Mouse (Mus musculus) frontal cortex, postnatal 14 days (tissue): Measurements from ENCODE around the gene Gm4871.
"Not testable (repeated sequence)": the region's sequence is repeated elsewhere in the genome, so short reads cannot be mapped to it uniquely, and the experiment has no call there.

Experiments
- DNase-seq, 2 experiments: peaks; one replicate each; pipeline ENCODE4 v3.0.0; 2022; ENCODE audit warnings: low spot score in 2 of 2

Gene Gm4871

DNA sequence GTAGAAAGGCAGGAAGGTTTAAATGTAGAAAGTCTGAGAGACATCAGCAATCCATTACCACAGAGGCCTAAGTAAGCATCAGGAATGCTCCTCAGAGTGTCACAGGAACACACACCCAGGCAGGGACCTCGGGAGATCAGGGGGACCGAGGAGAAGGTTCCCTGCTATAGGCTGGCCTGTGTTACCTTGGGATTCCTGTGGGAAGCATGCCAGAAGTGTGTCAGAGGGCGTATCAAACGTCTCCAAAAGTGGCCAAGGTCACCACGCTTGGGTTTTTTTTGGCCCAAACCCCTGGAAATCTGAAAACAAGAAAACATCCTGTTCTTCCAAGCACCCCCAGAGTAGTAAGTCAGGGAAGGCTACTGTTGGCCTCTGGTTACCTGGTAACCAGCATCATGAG is at the start of gene Gm4871:
Gm4871 (minus strand) TSS at position 364 of the 400 bp plus-strand sequence.
- not testable (repeated sequence) for DNase-seq

DNA sequence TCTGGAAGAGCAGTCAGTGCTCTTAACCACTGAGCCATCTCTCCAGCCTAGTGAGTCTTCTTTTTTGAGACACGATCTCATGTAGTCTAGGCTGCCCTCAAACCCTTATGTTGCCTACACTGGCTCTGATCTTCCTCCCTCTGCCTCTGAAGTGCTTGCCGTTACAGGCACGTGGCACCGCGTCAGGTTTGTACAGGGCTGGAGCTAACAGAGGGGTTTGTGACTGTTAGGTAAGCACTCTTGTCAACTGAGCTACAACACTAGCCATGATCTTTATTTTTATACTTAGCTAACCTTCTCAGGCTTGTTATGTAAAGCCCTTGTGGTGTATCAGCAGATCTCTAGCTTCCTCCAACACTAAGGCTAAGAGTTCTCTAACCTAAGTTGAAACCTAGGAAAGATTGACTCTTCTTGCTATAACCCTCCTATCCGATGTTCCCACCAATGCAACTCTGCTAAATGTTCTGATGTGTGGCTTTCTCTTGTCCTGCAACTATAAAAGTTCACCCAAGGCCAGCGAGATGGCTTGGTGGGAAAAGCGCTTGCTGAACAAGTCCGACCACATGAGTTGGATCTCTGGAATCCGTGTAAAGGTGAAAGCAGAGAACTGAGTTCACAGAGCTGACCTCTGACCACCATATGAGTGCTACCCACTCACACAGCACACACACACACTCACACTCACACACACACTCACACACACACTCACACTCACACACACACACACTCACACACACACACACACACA is 49.5 kb upstream of the Gm4871 start:
- DNase-seq: no peak

DNA sequence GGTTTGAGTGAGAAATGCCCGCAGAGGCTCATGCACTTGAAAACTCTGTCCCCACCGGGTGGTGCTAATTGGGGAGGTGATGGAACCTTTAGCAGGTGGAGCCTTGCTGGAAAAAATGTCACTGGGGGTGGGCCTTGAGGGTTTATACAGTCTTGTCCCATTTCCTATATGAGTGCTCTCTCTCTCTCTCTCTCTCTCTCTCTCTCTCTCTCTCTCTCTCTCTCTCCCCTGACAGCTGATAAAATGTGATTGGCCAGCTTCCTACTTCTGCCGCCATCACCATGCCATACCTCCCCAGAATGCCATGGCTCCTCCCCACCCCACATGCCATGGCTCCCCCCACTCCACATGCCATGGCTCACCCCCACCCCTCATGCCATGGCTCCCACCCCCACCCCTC is 42.5 kb upstream of the Gm4871 start:
- DNase-seq: no peak

DNA sequence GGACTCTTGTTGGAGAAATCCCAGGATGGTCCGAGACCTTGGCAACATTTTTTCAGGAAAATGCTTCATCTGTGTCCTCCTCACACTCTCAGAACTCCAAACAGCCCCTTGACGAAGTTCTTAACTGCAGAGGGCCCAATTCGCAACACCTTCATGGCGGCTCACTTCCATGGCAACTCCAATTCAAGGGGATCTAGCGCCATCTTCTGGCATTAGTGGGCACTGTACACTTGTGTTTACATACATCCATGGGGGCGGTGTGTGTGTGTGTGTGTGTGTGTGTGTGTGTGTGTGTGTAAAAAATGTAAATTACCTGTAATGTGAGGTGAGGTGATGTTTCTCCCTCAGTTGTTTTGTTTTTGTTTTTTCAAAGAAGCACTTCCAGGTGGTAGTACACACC is 38.8 kb upstream of the Gm4871 start:
- no peak for DNase-seq

DNA sequence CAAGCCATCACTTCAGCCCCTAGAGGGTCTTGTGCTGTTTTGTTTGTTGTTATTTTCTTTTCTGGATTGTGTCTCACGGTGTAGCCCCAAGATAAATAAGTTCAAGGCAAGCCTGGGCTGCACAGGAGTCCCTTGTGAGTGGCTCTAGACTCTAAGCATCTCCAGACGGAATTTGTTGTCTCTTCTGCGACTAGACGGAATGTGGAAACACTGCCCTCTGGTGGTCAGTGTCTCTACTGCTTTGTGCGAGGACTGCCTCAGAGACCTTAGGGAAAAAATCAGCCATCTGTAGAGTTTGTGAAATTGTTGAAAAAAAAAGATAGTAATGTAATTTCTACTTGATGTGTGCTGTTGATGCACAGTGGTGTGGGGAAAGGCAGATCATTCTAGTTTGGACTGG is 37.2 kb upstream of the Gm4871 start:
- DNase-seq: peak; percentile 44 to 77

DNA sequence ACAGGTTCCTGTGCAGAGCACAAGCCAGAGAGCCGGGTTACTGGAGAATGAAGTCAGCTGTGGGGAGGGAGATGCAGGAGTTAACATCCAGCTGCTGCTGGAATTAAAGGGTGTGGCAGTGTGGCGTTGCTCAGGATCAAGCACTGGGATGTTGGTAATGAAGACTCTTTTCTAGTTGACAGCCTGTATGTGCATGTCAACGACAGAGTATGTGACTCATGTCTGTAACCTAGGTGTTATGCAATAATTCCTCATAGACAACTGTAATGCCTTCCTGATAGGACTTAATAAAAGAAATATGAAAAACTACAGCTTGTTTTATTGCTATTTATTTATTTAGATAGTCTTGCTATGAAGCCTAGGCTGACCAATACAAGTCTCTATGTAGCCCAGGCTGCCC is 36.3 kb upstream of the Gm4871 start:
- no peak for DNase-seq

DNA sequence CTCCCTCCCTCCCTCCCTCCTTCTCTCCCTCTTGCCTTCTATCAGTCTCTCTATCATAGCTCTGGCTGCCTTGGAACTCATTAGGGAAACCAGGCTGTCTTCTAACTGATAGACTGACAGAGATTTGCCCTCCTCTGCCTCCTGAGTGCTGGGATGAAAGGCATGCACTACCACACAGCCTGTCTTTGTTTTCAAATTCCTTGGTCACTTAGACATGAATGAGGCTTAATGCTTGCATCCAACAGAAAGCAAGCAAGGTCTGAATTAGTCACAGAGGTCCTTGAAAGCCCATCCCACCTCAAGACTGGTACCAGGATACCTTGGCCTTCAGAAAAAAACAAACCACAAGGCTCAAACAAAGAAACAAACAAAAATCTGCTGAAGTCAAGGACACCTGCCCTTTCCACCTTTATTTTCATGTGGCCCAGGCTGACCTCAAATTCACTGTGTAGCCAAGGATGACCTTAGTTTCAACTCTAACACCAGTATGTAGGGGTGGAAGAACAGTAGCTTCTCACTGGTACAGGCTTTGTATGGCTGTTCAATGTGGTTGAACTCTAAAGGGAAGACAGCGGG is 32.3 kb upstream of the Gm4871 start:
- no peak for DNase-seq

DNA sequence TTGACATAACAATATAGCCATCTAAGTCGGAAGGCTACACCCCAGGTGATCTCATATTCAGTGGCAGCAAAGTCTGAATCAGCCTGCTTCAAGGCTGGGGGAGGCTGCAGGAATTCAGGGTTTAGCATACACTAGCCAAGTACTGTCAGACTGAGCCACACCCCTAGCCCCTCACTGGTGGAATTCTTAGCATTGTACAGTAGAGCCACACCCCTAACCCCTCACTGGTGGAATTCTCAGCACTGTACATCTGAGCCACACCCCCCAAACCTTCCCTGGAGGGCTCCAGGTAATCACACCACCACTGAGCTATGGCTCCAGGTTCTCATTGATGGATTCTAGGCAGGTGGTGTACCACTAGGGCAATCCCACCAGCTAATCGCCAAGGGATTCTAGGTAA is 27.0 kb upstream of the Gm4871 start:
- no peak for DNase-seq

DNA sequence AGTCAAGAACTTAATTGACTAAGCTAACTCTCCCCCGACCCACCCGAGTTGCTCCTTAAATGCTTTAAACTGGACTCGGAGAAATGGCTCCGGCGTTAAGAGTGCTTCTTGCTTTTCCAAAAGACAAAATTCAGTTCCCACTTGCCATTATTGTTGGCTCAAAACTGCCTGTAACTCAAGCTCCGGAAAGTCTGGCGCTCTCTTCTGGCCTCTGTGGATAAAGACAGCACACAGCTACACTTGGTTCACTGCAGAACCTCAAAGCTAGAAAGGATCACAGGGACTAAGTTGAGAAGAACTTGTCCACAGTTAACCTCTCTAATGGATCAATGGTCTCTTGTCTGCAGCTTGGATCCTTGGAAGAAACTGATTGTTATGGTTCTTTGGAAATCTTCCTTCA is 26.2 kb upstream of the Gm4871 start:
- no peak for DNase-seq

DNA sequence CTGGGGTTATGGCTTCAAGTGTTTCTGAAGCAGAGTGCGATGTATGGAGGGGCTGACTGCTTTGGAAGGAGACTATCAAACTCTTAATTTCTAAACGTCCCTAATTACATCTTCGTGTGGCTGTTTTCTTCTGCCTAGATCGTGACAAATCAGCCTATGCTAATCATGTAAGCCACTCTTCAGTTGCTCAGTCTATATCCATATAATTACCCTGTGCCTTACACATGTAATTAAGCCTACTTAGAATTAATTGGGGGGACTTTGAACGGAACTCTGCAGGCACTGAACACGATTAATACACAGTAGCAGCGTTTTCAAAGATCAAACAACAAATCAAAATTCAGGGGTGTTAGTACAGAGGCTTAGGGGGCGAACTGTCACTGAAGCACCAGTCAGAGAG is 25.4 kb upstream of the Gm4871 start:
- no peak for DNase-seq

DNA sequence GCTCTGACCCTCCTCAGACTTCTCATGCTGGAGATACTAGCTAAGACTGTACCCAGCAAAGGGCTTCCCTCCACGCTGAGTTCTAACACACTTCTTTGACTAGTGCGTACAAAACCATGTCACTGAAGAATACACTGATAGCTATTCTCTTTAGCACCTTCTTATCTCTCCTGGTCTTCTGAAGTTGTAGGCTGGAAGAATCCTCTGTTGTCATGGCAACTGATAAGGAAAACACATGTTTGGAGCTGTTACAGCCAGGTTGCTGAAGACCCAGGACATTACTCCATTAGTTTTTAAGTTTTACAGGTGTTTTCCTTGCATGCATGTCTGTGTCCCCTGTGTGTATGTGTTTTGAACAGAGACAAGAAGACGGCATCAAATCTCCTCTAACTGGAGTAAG is 21.6 kb upstream of the Gm4871 start:
- not testable (repeated sequence) for DNase-seq

DNA sequence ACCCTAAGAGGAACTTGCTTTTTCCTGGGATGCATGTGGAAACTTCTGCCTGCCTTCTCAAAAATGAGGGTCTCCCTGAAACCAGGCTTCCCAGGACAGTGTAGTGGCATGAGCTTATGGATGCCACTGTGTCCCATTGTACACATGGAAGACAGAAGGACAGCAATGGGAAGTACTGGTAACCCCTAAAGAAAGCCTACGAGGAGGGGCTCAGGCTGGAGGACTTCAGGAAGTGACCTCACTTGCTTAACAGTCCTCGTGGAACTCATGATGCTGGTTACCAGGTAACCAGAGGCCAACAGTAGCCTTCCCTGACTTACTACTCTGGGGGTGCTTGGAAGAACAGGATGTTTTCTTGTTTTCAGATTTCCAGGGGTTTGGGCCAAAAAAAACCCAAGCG is 10.1 kb upstream of the Gm4871 start, which contains the start of gene 1700018F24Rik:
1700018F24Rik (plus strand) TSS at position 301 of the 400 bp plus-strand sequence.
- not testable (repeated sequence) for DNase-seq

DNA sequence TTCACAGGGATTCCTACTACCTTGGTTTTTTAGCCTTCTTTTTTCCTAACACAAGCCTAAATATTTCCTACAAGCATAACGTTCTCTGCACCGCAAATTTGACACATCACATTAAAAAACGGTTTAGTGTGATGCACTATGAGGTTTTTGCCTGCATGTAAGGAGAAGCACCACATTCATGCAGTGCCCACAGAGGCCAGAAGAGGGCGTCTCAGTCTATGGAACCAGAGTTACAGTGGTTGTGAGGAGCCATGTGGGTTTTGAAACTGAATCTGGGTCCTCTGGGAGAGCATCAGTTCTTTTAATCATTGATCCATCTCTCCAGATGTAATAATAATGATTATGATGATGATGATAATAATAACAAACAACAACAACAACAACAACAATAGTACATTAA is 9.1 kb upstream of the Gm4871 start:
- DNase-seq: no peak

DNA sequence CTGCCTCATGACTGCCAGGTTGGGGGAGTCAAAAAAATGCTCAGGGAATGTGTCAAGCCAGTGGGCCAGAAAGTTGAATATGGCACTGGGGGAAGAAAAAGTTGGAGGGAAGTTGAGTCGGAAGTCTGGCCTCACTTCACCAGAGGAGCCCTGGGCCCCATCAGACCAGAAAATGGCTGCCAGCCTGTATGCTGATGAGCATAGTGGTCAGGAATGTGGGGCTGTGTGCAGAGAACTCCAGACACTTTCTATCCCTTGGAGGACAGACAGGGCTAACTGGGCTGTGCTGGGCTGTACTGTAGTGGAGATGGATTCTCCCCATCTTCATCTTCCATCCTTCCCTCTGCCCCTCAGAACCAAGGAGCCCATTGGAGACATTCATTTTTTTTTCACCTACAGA is 2.1 kb downstream of the Gm4871 start:
- DNase-seq: not testable (repeated sequence)

DNA sequence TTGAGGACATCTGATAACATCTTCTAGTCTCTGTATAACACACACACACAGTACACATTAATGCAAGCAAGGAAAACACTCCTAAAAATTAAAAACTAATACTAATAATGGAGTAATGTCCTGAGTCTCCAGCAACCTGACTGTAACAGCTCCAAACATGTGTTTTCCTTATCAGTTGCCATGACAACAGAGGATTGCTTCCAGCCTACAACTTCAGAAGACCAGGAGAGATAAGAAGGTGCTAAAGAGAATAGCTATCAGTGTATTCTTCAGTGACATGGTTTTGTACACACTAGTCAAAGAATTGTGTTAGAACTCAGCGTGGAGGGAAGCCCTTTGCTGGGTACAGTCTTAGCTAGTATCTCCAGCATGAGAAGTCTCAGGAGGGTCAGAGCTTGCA is 11.8 kb downstream of the Gm4871 start:
- not testable (repeated sequence) for DNase-seq

DNA sequence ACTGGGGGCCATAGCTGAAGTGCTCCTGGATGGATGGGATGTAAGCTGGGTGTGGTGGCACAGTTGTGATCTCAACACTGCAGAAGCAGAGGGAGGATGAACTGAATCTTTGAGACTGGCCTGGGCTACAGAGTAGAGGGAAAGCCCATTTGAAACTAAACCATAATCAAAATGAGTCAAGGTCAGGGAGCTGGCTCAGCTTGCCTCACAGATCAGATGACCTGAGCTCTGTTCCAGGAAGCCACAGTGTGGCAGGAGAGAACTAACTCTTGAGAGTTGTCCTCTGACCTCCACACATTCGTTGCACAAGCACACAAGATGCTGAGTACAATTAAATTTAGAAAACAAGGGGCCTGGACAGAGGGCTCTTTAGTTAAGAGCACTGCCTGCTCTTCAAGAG is 12.3 kb downstream of the Gm4871 start:
- not testable (repeated sequence) for DNase-seq

DNA sequence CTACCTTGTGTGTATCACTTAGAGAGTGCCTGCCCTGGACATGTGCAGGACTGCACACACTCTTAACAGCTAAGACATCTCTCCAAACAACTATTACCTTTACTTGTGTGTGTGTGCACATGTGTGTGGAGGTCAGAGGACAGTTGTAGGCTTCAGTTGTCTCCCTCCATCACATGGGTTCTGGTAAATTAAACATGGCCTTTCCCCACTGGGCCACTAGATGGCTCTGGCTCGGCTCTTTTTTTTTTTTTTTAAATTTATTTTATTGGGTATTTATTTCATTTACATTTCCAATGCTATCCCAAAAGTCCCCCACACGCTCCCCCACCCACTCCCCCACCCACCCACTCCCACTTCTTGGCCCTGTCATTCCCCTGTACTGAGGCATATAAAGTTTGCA is 15.8 kb downstream of the Gm4871 start:
- not testable (repeated sequence) for DNase-seq

DNA sequence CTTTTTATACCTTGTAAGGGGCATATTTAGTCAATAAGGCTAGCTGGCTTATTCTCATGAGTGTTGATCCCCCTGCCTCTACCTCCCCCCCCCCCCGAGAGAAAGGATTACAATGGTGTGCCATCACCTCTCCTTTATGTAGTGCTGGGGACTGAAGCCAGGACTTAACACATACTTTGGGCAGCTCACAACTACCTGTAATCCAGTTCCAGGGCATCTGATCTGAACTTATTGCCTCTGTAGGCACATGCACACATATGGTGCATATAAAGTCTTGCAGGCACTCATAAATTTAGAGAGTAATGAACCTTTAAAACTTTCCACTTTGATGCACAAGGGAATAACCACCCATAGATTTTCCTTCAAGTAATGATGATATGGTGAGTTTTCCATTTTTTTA is 18.3 kb downstream of the Gm4871 start:
- no peak for DNase-seq

DNA sequence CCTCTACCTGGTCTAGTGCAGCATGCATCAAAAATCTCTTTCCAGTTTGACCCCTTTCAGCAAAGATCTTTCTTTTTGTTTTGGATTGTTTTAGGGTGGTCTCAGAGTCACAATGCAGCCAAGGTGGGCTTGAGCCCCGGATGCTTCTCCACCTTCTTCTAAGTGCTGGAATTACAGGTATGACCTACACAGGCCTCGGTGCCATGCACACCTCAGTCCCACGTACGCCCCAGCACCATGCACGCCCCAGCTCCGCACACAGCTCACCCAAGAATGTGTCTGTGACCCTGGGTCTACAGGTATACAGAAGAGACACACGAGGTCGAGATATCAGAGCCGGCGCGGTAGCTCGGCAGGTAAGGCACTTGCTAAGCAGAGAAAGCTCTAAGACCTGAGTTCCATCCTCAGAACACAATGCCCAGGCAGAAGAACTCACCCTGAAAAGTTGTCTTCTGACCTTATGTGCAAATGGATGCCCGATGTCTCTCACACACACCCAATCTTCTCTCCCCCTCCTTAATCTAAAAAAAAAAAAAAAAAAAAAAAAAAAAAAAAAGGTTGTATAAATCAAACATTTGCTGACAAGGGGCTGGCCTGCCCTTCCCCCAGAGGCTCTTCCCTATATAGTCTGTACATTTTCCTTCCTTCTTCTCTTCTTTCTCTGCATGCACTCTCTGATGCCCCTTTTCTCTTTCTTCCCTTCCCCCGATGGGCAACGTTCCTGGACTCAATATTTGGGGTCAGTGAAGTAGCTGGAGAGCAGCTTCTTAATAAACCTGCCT is 23.5 kb downstream of the Gm4871 start:
- no peak for DNase-seq

DNA sequence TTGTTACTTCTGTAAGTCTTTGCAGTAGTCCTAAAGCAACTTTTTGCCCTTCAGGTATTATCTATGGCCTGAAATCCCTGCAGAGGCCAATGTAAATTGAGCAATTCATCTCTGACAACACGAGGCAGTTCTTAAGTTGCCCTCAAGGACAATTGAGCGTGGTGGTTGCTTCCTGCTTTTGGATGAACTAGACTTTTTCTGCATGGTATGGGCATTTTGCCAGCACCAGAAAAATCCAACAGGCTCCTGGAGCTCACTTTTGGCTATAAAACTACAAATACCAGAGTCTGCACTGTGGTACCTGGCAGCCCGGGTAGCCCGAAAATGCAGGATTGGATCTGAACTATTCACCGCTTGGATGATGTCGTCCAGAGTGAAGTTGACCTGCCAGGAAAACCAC is 27.0 kb downstream of the Gm4871 start:
- no peak for DNase-seq

DNA sequence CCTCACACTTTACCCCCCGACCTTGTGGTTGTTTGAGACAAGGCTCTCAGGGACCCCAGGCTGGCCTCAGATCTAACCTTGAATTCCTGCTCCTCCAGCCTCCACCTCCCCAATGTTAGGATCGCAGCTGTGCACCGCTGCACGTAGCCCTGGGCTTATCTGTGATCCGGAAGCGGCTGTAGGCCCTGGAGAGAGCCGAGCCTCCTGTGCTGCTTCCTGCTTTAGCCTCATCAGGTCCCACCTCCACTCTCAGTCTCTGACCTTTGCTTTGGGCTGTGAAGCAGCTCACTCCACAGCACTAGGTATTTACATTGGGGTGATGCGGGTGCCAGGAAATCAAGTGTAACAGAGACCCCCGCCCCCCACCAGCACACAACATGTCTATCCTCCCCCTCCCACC is 28.1 kb downstream of the Gm4871 start:
- DNase-seq: no peak

DNA sequence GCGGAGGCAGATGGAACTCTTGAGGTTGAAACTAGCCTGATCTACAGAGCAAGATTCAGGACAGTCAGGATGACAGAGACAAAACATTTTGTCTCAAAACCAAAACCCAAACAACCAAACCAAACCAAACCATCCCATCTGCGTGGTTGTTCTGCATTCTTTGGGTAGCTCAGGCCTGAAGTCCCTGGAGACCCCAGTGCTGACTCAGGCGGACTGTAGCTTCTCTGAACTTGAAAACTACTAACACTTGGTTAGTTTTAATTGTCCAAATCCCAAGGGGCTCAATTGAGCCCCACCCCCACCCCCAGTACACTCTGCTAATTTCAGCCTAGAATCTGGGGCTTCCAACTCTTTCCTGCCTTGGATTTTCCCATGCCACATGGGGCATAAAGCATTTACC is 29.2 kb downstream of the Gm4871 start:
- DNase-seq: no peak

DNA sequence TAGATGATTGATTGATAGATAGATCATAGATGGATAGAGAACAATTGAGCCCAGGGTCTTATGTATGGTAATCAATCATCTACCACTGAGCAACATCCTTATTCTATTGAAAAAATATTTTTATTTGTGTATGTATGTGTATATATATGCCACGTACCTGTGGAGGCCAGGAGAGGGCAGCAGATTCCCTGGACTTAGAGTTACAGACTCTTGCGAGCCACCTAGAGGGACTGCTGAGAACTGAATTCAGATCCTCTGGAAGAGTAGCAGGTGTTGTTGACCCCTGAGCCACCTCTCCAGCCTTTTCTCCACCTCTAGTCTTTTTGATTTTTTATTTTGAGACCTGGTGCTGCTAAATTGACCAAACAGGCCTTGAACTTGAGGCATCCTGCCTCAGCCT is 34.1 kb downstream of the Gm4871 start:
- DNase-seq: no peak
